ENCODE assay signal across 8 mouse cellular contexts in the genomic region with DNA sequence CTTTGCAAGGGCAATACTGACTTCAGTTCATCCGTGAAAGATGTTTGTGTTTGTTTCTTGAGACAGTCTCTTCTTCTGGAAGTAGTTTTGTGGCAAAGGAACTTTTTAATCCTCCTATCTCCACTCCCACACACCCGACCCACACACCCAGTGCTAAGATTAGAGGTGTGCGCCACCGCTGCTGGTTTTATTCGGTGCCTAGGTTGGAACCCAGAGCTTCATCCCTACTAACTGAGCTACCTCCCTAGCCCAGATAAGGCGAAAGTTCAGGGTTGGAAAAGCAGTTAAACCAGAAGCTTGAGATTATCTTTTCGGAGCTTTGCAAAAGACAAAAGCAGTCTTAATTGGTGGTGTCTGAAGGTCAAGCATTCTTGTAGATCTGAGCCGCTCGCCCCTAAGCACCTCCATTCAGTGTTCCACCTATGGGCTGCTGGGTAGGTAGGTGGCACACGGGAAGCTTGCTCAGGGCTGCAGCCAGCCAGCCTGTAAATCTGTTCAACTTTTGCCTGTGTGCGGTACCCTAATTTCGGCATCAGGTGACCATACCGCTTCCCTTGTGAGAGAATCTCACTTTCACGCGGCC. TPM values are rescaled to one million over a fixed set of nuclear protein-coding genes. Genes with fewer than 3 reads are reported as not detected.
DNase-seq lines count a peak whose midpoint lies in the region; ATAC-seq and TF ChIP-seq lines count a peak whose summit lies in the region.

No protein-coding gene starts in this region.

- H3K36me3 ChIP-seq in E14TG2a.4 (ENCODE audit: insufficient read depth, low read length): no peaks in the 10 kb centered on the region
- H3K36me3 ChIP-seq in forebrain, embryonic 16.5 days (ENCODE audit: control insufficient read depth, insufficient read depth): no peaks in the 10 kb centered on the region
- H3K36me3 ChIP-seq in liver, embryonic 13.5 days: no peaks in the 10 kb centered on the region

- H3K4me2 ChIP-seq in forebrain, embryonic 16.5 days (ENCODE audit: low read length): peak overlapping the region; percentile 87
- H3K4me2 ChIP-seq in liver, embryonic 13.5 days: peak overlapping the region; percentile 73

- H3K9ac ChIP-seq in forebrain, embryonic 16.5 days (replicated peaks; ENCODE audit: low read depth, low read length): peak overlapping the region; percentile 61
- peak overlapping the region; percentile 54 for H3K9ac ChIP-seq in liver, embryonic 13.5 days

- H3K4me1 ChIP-seq in cerebellum, adult 2 months (ENCODE audit: control insufficient read depth, insufficient read depth, low read length): no peaks in the 10 kb centered on the region
- peaks cover 50% of the 10 kb centered on the region for H3K4me1 ChIP-seq in E14TG2a.4 (replicated peaks; ENCODE audit: low read depth, low read length)
- peaks cover 7% of the 10 kb centered on the region for H3K4me1 ChIP-seq in forebrain, embryonic 16.5 days (replicated peaks; ENCODE audit: control insufficient read depth, insufficient read depth, low read length)
- peaks cover 20% of the 10 kb centered on the region for H3K4me1 ChIP-seq in liver, embryonic 13.5 days (replicated peaks)

- H3K27ac ChIP-seq in cerebellum, adult 2 months (ENCODE audit: insufficient read depth, low read length): no peak overlapping the region
- no peak overlapping the region for H3K27ac ChIP-seq in forebrain, embryonic 16.5 days (ENCODE audit: low read length)
- H3K27ac ChIP-seq in liver, embryonic 13.5 days: peak overlapping the region; percentile 62

- 29% methylated on average over 15 of the region's 15 CpGs for WGBS in cerebellum, adult 2 months
- WGBS in forebrain, embryonic 16.5 days: 30% methylated on average over 15 of the region's 15 CpGs
- 13% methylated on average over 15 of the region's 15 CpGs for WGBS in liver, embryonic 13.5 days (ENCODE audit: insufficient replicate concordance)

- TF ChIP-seq POLR2A in cerebellum, adult 2 months (IDR thresholded peaks at IDR 0.05; ENCODE audit: borderline replicate concordance, insufficient read depth, low read length): no peak

- no peak for TF ChIP-seq CTCF in cerebellum, adult 2 months (IDR thresholded peaks at IDR 0.05; ENCODE audit: borderline replicate concordance, insufficient read depth, low read depth, low read length)
- TF ChIP-seq CTCF in E14TG2a.4 (conservative IDR thresholded peaks at IDR 0.05; ENCODE audit: low read length): no peak

- no peak for DNase-seq in cerebellum, adult 2 months
- no peak for DNase-seq in cerebellum, postnatal 14 days
- DNase-seq in liver, embryonic 13.5 days: no peak
- peak; percentile 50 for DNase-seq in testis, postnatal 10 days (ENCODE audit: low spot score)
- no peak for DNase-seq in MN1 (ENCODE audit: low spot score)
- no peak for DNase-seq in layer of hippocampus, adult 8-10 months (ENCODE audit: low spot score in 2 of 2)

- no peaks in the 10 kb centered on the region for H3K27me3 ChIP-seq in cerebellum, adult 2 months (ENCODE audit: control insufficient read depth, insufficient read depth, low read length)
- peaks cover 25% of the 10 kb centered on the region for H3K27me3 ChIP-seq in E14TG2a.4 (ENCODE audit: insufficient read depth, low read length)
- peaks cover 7% of the 10 kb centered on the region; the same call in 1 of the 2 replicates for H3K27me3 ChIP-seq in forebrain, embryonic 16.5 days (replicated peaks; ENCODE audit: control insufficient read depth, insufficient read depth, low read length)
- H3K27me3 ChIP-seq in liver, embryonic 13.5 days: peaks cover 16% of the 10 kb centered on the region; the same call in 1 of the 2 replicates

- ATAC-seq in forebrain, embryonic 16.5 days: no peak
- peak; percentile 28; the same call in 1 of the 2 replicates for ATAC-seq in liver, embryonic 13.5 days (ENCODE audit: low read depth)

- H3K9me3 ChIP-seq in E14TG2a.4 (ENCODE audit: low read length): no peaks in the 10 kb centered on the region
- H3K9me3 ChIP-seq in forebrain, embryonic 16.5 days (ENCODE audit: control insufficient read depth, low read length): no peaks in the 10 kb centered on the region
- no peaks in the 10 kb centered on the region for H3K9me3 ChIP-seq in liver, embryonic 13.5 days (replicated peaks)

- peak overlapping the region; percentile 66 for H3K4me3 ChIP-seq in cerebellum, adult 2 months (replicated peaks; ENCODE audit: insufficient read depth, low read depth, low read length)
- peak overlapping the region; percentile 82 for H3K4me3 ChIP-seq in E14TG2a.4 (replicated peaks; ENCODE audit: low read length)
- peak overlapping the region; percentile 68 for H3K4me3 ChIP-seq in forebrain, embryonic 16.5 days (replicated peaks; ENCODE audit: low read length)
- H3K4me3 ChIP-seq in liver, embryonic 13.5 days (replicated peaks): peak overlapping the region; percentile 55

RNA-seq across cellular contexts. Expression of a gene that starts 0.6 kb away (rescaled TPM):
- 6.5 and 7.7 TPM in 2 replicates for polyA plus RNA-seq in cerebellum, adult 2 months (2012; rRNA removed)
- polyA plus RNA-seq in forebrain, embryonic 16.5 days (2015; fragmentation: Nextera tagmentation; extraction: Ambion mirVana): 4.3 and 4.6 TPM in 2 replicates
- 10.3 and 11.9 TPM in 2 replicates for polyA plus RNA-seq in liver, embryonic 13.5 days (2015; fragmentation: Nextera tagmentation; extraction: Ambion mirVana)
- total RNA-seq in layer of hippocampus, adult 8-10 months (2022): 1 to 10 TPM; 5.5 to 8.6 (median 6.3) TPM
